Mouse (Mus musculus): ENCODE measurements around the gene Kcnmb2. TPM values are rescaled to one million over a fixed set of nuclear protein-coding genes. Genes with fewer than 3 reads are reported as not detected.

Gene Kcnmb2
- total and polyA plus RNA-seq, 3 experiments, result not detected

GRCm38 (mm10) chr3:31928544-31928943 lies 26.2 kb downstream of the Kcnmb2 start:
- TF ChIP-seq SMC3 (IDR thresholded peaks at IDR 0.05; ENCODE audit: low read depth, low read length) (no peak), RAD21 (IDR thresholded peaks at IDR 0.05; ENCODE audit: low read depth, low read length) (no peak), JUN (IDR thresholded peaks at IDR 0.05; ENCODE audit: insufficient read depth, low read depth, low read length) (no peak), TCF12 (IDR thresholded peaks at IDR 0.05; ENCODE audit: low read depth, low read length) (no peak), EP300 (IDR thresholded peaks at IDR 0.05; ENCODE audit: low read length) (no peak), RCOR1 (conservative IDR thresholded peaks at IDR 0.05; ENCODE audit: low read depth, low read length) (no peak), CTCF (conservative IDR thresholded peaks at IDR 0.05 in 1 of 2, IDR thresholded peaks at IDR 0.05 in 1 of 2; ENCODE audit: low read depth in 2 of 2, low read length in 2 of 2) (no peak), E2F4 (IDR thresholded peaks at IDR 0.05; ENCODE audit: insufficient replicate concordance, low read depth, low read length) (no peak), UBTF (IDR thresholded peaks at IDR 0.05; ENCODE audit: low read depth, low read length) (no peak), MEF2A (IDR thresholded peaks at IDR 0.05; ENCODE audit: borderline replicate concordance, low read depth, low read length) (no peak), MXI1 (IDR thresholded peaks at IDR 0.05; ENCODE audit: low read depth, low read length) (no peak), POLR2AphosphoS2 (IDR thresholded peaks at IDR 0.05; ENCODE audit: low read depth, low read length) (no peak)
- no peak overlapping the region for H3K27ac ChIP-seq (ENCODE audit: insufficient read depth, low read depth)
- no peaks in the 10 kb centered on the region for H3K79me2 ChIP-seq (replicated peaks; ENCODE audit: control insufficient read depth, extremely low read depth, insufficient read depth, poor library complexity, severe bottlenecking)
- dilution Hi-C loops (cut with MboI; ENCODE audit: extremely low pct_ligation_motif_present, extremely low pct_unique_long_range_greater_than_20kb, low sequenced_read_pairs), result no loop called here
- H3K4me1 ChIP-seq (ENCODE audit: control insufficient read depth in 1 of 2, insufficient read depth in 2 of 2), result peaks cover 5 to 7% of the 10 kb centered on the region in 2 experiments; a peak in 3 of 4 replicates
- DNase-seq (ENCODE audit: extremely low read depth), result no peak
- no peaks in the 10 kb centered on the region for H3K27me3 ChIP-seq (replicated peaks)
- no peaks in the 10 kb centered on the region for H3K36me3 ChIP-seq (replicated peaks in 1 of 2; ENCODE audit: control insufficient read depth in 1 of 2, insufficient read depth in 1 of 2, low read length in 1 of 2)
- no peak overlapping the region for H3K4me3 ChIP-seq (replicated peaks in 1 of 3; ENCODE audit: low read depth in 2 of 3, low read length in 2 of 3, poor library complexity in 1 of 3)
- no peak overlapping the region for H3K4me2 ChIP-seq (ENCODE audit: insufficient read depth, low read depth, poor library complexity, severe bottlenecking)
- in situ Hi-C loops (cut with MboI; ENCODE audit: low pct_ligation_motif_present, low pct_unique_long_range_greater_than_20kb, low sequenced_read_pairs), result no loop called here
- no peaks in the 10 kb centered on the region for H3K9me3 ChIP-seq (replicated peaks; ENCODE audit: low read length)
- no peak overlapping the region for H3K9ac ChIP-seq (ENCODE audit: insufficient read depth, low read depth)

GRCm38 (mm10) chr3:31934704-31935103 lies 32.4 kb downstream of the Kcnmb2 start:
- no peak for DNase-seq (ENCODE audit: extremely low read depth)
- Histone ChIP-seq H3K9ac (ENCODE audit: insufficient read depth, low read depth) (no peak overlapping the region), H3K79me2 (replicated peaks; ENCODE audit: control insufficient read depth, extremely low read depth, insufficient read depth, poor library complexity, severe bottlenecking) (no peaks in the 10 kb centered on the region), H3K9me3 (replicated peaks; ENCODE audit: low read length) (no peaks in the 10 kb centered on the region), H3K4me3 (replicated peaks in 1 of 3; ENCODE audit: low read depth in 2 of 3, low read length in 2 of 3, poor library complexity in 1 of 3) (no peak overlapping the region), H3K36me3 (replicated peaks in 1 of 2; ENCODE audit: control insufficient read depth in 1 of 2, insufficient read depth in 1 of 2, low read length in 1 of 2) (no peaks in the 10 kb centered on the region), H3K27me3 (replicated peaks) (no peaks in the 10 kb centered on the region), H3K4me2 (ENCODE audit: insufficient read depth, low read depth, poor library complexity, severe bottlenecking) (no peak overlapping the region), H3K27ac (ENCODE audit: insufficient read depth, low read depth) (no peak overlapping the region), H3K4me1 (ENCODE audit: control insufficient read depth in 1 of 2, insufficient read depth in 2 of 2) (no peaks in the 10 kb centered on the region)
- no peak for TF ChIP-seq UBTF (IDR thresholded peaks at IDR 0.05; ENCODE audit: low read depth, low read length)
- no peak for TF ChIP-seq RCOR1 (conservative IDR thresholded peaks at IDR 0.05; ENCODE audit: low read depth, low read length)
- TF ChIP-seq HCFC1 (IDR thresholded peaks at IDR 0.05; ENCODE audit: low read depth, low read length), result no peak
- in situ Hi-C loops (cut with MboI; ENCODE audit: low pct_ligation_motif_present, low pct_unique_long_range_greater_than_20kb, low sequenced_read_pairs) (no loop called here), dilution Hi-C loops (cut with MboI; ENCODE audit: extremely low pct_ligation_motif_present, extremely low pct_unique_long_range_greater_than_20kb, low sequenced_read_pairs) (no loop called here)

- in situ Hi-C loops (cut with MboI; ENCODE audit: low pct_ligation_motif_present, low pct_unique_long_range_greater_than_20kb, low sequenced_read_pairs) (no loop called here), dilution Hi-C loops (cut with MboI; ENCODE audit: extremely low pct_ligation_motif_present, extremely low pct_unique_long_range_greater_than_20kb, low sequenced_read_pairs) (no loop called here)
- no peak for DNase-seq (ENCODE audit: extremely low read depth)
- Histone ChIP-seq H3K27ac (ENCODE audit: insufficient read depth, low read depth) (no peak overlapping the region), H3K9me3 (replicated peaks; ENCODE audit: low read length) (no peaks in the 10 kb centered on the region), H3K4me2 (ENCODE audit: insufficient read depth, low read depth, poor library complexity, severe bottlenecking) (no peak overlapping the region), H3K4me1 (ENCODE audit: control insufficient read depth in 1 of 2, insufficient read depth in 2 of 2) (no peaks in the 10 kb centered on the region), H3K9ac (ENCODE audit: insufficient read depth, low read depth) (no peak overlapping the region), H3K36me3 (replicated peaks in 1 of 2; ENCODE audit: control insufficient read depth in 1 of 2, insufficient read depth in 1 of 2, low read length in 1 of 2) (no peaks in the 10 kb centered on the region), H3K79me2 (replicated peaks; ENCODE audit: control insufficient read depth, extremely low read depth, insufficient read depth, poor library complexity, severe bottlenecking) (no peaks in the 10 kb centered on the region), H3K4me3 (replicated peaks in 1 of 3; ENCODE audit: low read depth in 2 of 3, low read length in 2 of 3, poor library complexity in 1 of 3) (no peak overlapping the region), H3K27me3 (replicated peaks) (no peaks in the 10 kb centered on the region)
- TF ChIP-seq USF1 (IDR thresholded peaks at IDR 0.05; ENCODE audit: low read depth, low read length), result no peak
- TF ChIP-seq JUN (IDR thresholded peaks at IDR 0.05; ENCODE audit: insufficient read depth, low read depth, low read length), result no peak
- no peak for TF ChIP-seq MXI1 (IDR thresholded peaks at IDR 0.05; ENCODE audit: low read depth, low read length)
- TF ChIP-seq ZNF384 (IDR thresholded peaks at IDR 0.05; ENCODE audit: low read depth, low read length), result peak; percentile 16; the same call in 1 of the 2 replicates
- TF ChIP-seq CTCF (conservative IDR thresholded peaks at IDR 0.05 in 1 of 2, IDR thresholded peaks at IDR 0.05 in 1 of 2; ENCODE audit: low read depth in 2 of 2, low read length in 2 of 2), result peak in 1 of 2 experiments; percentile 41; a peak in 2 of 4 replicates
- no peak for TF ChIP-seq NRF1 (IDR thresholded peaks at IDR 0.05; ENCODE audit: low read depth, low read length)
- TF ChIP-seq USF2 (conservative IDR thresholded peaks at IDR 0.05; ENCODE audit: low read depth, low read length), result no peak
- no peak for TF ChIP-seq NELFE (IDR thresholded peaks at IDR 0.05; ENCODE audit: low read depth, low read length)
- no peak for TF ChIP-seq HCFC1 (IDR thresholded peaks at IDR 0.05; ENCODE audit: low read depth, low read length)
- no peak for TF ChIP-seq ZC3H11A (IDR thresholded peaks at IDR 0.05; ENCODE audit: low read depth, low read length)
- TF ChIP-seq TCF12 (IDR thresholded peaks at IDR 0.05; ENCODE audit: low read depth, low read length), result no peak
- TF ChIP-seq PAX5 (IDR thresholded peaks at IDR 0.05; ENCODE audit: low read length), result no peak
- TF ChIP-seq MAX (IDR thresholded peaks at IDR 0.05; ENCODE audit: low read length), result no peak
- TF ChIP-seq JUND (conservative IDR thresholded peaks at IDR 0.05; ENCODE audit: low read depth, low read length), result no peak
- TF ChIP-seq SMC3 (IDR thresholded peaks at IDR 0.05; ENCODE audit: low read depth, low read length), result no peak
- TF ChIP-seq MEF2A (IDR thresholded peaks at IDR 0.05; ENCODE audit: borderline replicate concordance, low read depth, low read length), result no peak
Observed at GRCm38 (mm10) chr3:31941478-31941877, 39.2 kb downstream of the Kcnmb2 start.
